Mouse (Mus musculus) embryonic fibroblast, embryonic 13.5 days (primary cell): Measurements from ENCODE around the gene Mrgprd.

Experiments used
- CTCF ChIP-seq: IDR thresholded peaks from 2 replicates; pipeline ENCODE4 v1.5.1; 2011; ENCODE audit warnings: mild to moderate bottlenecking, control low read depth, low read length, moderate library complexity, borderline replicate concordance; ENCODE audit not compliant: insufficient read depth
- POLR2A ChIP-seq: IDR thresholded peaks from 2 replicates; pipeline ENCODE4 v1.6.1; 2011; ENCODE audit warnings: low read depth, mild to moderate bottlenecking, control low read depth, low read length, moderate library complexity

GRCm38 (mm10) chr7:145300321-145301007 is 14.2 kb upstream of the Mrgprd start, which contains the start of gene Mrgprf:
- TF ChIP-seq POLR2A (peak; percentile 76), CTCF (no peak)
